Mouse (Mus musculus): Measurements from ENCODE around the gene Sema6d.

- no peak for TF ChIP-seq CTCF (IDR thresholded peaks at IDR 0.05; ENCODE audit: insufficient read depth, low read depth, low read length)
- no peak for TF ChIP-seq POLR2A (IDR thresholded peaks at IDR 0.05; ENCODE audit: insufficient read depth, low read depth, low read length)
Observed at GRCm38 (mm10) chr2:124641194-124641558, 551.4 kb downstream of the Sema6d start.

Data from olfactory bulb, adult 2 months (tissue).